Mouse (Mus musculus) kidney, postnatal 4 days (tissue): ENCODE results near the gene Negr1.

ENCODE experiments used
- DNase-seq, 2 experiments: peaks; one replicate each; pipeline ENCODE4 v3.0.0; 2021; ENCODE audit warnings: mixed read lengths in 2 of 2

The Negr1 gene

GRCm38 (mm10) chr3:157119916-157120315 is 558.3 kb downstream of the Negr1 start:
- DNase-seq: no peak

- DNase-seq: no peak
These were observed 584.7 kb downstream of the Negr1 start for GRCm38 (mm10) chr3:157146124-157146855.

DNA sequence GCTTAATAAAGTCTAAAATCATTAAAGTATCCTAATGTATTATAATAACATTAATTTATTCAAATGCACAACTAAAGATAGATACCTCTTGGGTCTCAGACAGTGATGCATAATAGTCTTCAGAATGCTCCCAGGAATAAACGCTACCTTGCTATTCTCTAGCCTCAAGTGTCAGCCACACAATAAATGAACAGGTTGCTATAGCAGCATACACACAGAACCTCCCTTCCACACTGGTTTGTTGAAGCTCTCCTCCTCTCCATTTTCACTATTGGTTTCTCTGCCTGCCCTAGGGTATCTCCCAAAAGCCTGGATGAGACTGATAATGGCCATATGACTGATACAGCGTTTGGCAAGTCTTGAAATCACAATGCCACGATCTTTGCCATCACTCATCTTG is 593.3 kb downstream of the Negr1 start:
- no peak for DNase-seq

DNA sequence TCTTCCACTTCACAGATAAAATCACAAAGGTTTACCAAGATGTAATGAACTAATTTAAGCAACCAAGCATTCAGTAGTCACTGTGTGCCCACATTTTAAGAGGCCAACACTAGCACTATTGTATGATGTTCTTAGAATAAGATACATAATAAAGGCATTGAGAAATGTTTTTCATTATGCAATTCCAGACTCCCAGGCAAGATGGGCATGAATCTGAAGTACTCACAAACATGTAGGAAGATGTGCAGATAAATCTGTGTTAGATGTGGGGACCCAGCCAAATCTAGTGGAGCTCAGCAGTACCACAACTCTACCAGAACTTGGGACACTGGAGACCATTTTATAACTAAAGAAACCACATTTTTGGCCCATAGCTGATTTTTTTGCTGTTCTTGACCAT is 593.9 kb downstream of the Negr1 start:
- DNase-seq: no peak

DNA sequence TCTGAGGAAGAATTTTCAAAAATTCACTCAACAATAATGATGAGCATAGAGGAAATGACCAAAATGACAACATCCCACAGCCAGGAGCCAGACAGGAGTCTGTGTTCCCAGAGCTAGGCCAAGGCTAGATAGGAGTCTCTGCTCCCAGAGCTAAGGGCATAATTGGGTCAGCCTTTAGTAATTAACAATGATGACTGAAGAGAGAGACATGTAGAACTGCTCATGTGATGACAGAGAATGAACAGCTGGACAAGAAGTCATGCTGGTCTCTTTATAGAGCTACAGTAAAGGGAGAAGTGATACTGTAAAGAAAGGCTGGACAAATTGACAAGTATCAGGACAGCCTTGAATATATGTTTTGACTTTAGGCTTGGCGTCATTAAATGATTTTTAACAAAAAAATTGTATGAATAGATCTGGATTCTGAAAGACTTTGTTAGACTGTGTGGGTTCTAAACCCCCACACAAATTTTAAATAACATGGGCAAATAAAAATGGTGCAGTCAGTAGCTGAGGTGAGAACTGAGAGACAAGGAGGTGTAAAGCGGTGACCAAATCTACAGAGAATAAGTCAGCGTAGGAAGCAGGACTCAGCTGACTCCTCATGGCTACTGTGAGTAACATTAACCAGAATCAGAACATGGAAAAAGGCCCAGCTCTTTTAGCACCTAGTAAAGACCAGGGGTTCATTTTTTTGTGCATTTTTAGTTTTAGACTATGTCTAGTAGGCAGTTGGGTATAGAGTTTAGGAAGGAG is 603.4 kb downstream of the Negr1 start:
- no peak for DNase-seq

GRCm38 (mm10) chr3:157181975-157182374 is 620.4 kb downstream of the Negr1 start:
- no peak for DNase-seq

- DNase-seq: no peak
These were observed 627.5 kb downstream of the Negr1 start for GRCm38 (mm10) chr3:157188939-157189725.

GRCm38 (mm10) chr3:157189834-157190233 is 628.2 kb downstream of the Negr1 start:
- no peak for DNase-seq

DNA sequence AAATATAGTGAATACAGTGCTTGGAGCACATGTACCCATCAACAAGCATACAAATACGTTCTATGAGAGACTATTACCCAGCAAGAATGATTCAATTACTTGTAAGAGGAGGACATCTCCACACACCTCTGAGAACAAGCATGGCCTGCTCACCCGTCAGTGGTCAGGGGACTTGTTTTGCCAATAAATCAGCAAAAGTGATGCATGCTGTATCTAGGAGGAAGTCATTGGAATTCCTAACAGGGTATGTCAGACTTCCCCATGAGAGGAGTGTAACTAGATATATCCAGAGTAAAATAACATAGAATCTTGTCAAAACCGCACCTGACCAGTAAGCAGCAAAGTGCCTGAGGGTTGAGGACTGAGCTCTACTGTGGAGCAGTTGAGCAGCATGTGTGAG is 629.0 kb downstream of the Negr1 start:
- no peak for DNase-seq

GRCm38 (mm10) chr3:157192021-157192420 is 630.4 kb downstream of the Negr1 start:
- DNase-seq: no peak

- DNase-seq: no peak
These were observed 631.5 kb downstream of the Negr1 start for GRCm38 (mm10) chr3:157193141-157193540.

GRCm38 (mm10) chr3:157198659-157199058 is 637.1 kb downstream of the Negr1 start:
- DNase-seq: no peak

- no peak for DNase-seq
These were observed 640.1 kb downstream of the Negr1 start for GRCm38 (mm10) chr3:157201726-157202125.

GRCm38 (mm10) chr3:157203573-157203972 is 642.0 kb downstream of the Negr1 start:
- no peak for DNase-seq

DNA sequence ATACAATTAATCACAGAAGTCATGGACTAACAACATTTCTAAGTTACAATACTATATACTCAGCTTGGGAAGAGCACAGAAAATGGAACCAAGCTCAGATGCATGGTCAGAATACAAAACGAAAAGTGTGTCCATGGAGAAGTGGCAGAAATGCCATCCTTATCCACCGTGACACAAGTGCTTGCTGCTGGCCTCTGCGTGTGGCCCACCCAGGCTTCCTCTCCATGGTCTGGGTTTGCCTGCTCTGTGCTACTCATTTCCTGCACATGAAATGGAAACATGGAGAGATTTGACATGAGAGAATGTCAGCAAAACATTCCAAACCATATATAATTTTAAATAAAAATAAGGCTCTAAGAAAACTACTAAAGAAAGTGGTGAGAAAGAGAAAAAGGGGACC is 645.2 kb downstream of the Negr1 start:
- no peak for DNase-seq

GRCm38 (mm10) chr3:157208966-157209365 is 647.4 kb downstream of the Negr1 start:
- DNase-seq: peak; percentile 12 to 38

DNA sequence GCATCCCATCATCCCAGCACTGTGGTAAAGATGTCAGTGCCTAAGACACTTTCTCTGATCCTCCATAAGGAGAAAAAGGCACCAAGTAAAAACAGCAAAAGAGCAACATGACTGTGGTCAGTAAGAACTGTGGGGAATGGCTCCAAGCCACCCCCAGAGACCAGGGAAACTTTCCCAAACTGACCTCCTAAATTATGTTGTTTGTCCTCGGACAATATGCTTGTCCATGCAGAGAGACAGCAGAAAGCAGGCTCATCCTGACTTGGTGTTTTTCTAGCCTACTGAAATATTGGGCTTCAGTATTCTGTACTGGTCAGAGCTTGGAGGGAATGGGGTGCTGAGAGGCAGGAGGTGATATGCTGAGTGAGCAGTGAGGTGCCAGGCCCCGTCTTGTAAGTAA is 647.8 kb downstream of the Negr1 start:
- peak in 1 of 2 experiments; percentile 39 for DNase-seq

GRCm38 (mm10) chr3:157215937-157216719 is 654.5 kb downstream of the Negr1 start:
- DNase-seq: peak; percentile 13 to 21

DNA sequence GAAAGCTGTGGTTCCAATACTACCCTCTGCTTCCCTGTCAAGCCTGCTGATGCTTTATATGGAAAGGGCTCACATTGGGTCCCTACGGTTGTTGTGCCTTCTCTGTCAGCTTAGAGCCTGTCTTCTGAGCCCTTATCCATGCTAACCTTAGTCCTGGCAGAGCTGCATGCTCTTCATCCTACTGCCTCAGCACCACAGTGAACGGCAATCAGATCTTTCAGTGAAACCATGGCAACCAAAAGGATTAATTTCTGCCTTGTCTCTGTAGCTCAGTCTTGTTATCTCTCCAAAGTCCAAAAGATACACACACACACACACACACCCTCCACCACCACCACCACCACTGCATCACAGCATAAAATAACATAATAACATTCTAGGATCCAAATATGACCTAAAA is 656.2 kb downstream of the Negr1 start:
- DNase-seq: no peak

DNA sequence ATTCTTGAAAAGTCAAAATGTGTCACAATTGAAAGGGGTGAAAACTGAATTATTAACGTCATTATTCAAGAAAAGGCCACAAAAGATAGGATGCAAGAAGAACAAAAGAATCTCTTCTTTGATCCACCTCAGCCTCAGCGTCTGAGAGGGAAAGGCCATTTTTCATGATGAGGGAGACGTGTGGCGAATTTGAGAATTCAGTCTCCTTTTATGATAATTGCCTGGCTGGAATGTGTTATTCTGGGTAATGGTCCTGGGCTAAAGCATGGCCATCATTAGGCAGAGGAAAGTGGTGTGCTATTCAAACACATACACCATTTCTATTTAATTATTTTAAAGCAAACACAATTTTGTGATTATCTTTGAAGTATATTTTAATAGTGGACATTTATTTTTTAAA is 663.3 kb downstream of the Negr1 start:
- no peak for DNase-seq

DNA sequence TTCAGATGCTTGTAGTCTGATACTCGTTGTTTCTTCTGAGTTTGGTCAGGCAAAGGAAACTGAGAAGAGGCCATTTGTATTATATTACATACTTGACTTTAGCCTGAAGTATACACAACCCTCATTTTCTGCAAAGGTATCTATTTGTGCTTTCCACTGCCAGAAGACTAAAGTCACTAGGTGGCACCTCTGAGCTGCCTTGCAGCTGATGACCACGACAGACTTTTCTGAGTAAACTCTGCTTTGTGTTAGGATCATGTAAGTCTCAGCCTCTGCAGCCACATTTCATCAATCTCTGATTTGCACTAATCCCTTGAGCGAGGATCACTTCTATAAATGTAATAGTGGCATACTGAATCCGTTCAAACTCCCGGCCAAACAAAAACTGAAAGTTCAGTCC is 671.1 kb downstream of the Negr1 start:
- peak; percentile 42 to 59 for DNase-seq

- no peak for DNase-seq
These were observed 678.6 kb downstream of the Negr1 start for GRCm38 (mm10) chr3:157240240-157240639.

- no peak for DNase-seq
These were observed 693.9 kb downstream of the Negr1 start for GRCm38 (mm10) chr3:157255446-157255845.
